Mouse (Mus musculus) liver, postnatal 0 days (tissue): ENCODE measurements around the gene Gm49361.
A peak's percentile ranks its signal among the peaks of the same experiment; 100 is the strongest.

ENCODE experiments used
- CTCF ChIP-seq: sonication (generic); IDR thresholded peaks from 2 replicates; pipeline ENCODE4 v1.5.1; 2016; ENCODE audit warnings: antibody characterized with exemption, low read depth
- EP300 ChIP-seq: IDR thresholded peaks from 2 replicates; pipeline ENCODE4 v1.6.1; 2016; ENCODE audit warnings: antibody characterized with exemption, low read depth, mild to moderate bottlenecking

GRCm38 (mm10) chr14:57692517-57693130, 53.3 kb downstream of the Gm49361 start:
- TF ChIP-seq CTCF (no peak), EP300 (peak; percentile 88)
